Mouse (Mus musculus) fat pad, adult 2 months (tissue): ENCODE data around the gene Kif1c.

Experiments used
- DNase-seq: peaks from one replicate; pipeline ENCODE4 v3.0.0-alpha.2; 2011; ENCODE audit warnings: low read depth, low spot score; ENCODE audit errors: extremely low read depth

Gene Kif1c

GRCm38 (mm10) chr11:70693504-70693903 lies 6.8 kb upstream of the Kif1c start:
- no peak for DNase-seq

GRCm38 (mm10) chr11:70697376-70697775 lies 3.0 kb upstream of the Kif1c start:
- no peak for DNase-seq

GRCm38 (mm10) chr11:70699051-70699450 lies 1.3 kb upstream of the Kif1c start:
- no peak for DNase-seq

- DNase-seq: no peak
Observed at GRCm38 (mm10) chr11:70700613-70701012, 265 bp downstream of the Kif1c start.

GRCm38 (mm10) chr11:70701221-70701955 lies 1.0 kb downstream of the Kif1c start:
- no peak for DNase-seq

- no peak for DNase-seq
Observed at GRCm38 (mm10) chr11:70701984-70702733, 1.8 kb downstream of the Kif1c start.

GRCm38 (mm10) chr11:70702781-70703180 lies 2.4 kb downstream of the Kif1c start:
- no peak for DNase-seq

- no peak for DNase-seq
Observed at GRCm38 (mm10) chr11:70706127-70706526, 5.8 kb downstream of the Kif1c start.

- DNase-seq: no peak
Observed at GRCm38 (mm10) chr11:70711026-70711425, 10.7 kb downstream of the Kif1c start.

- no peak for DNase-seq
Observed at GRCm38 (mm10) chr11:70713222-70713621, 12.9 kb downstream of the Kif1c start.

GRCm38 (mm10) chr11:70715832-70716231 lies 15.5 kb downstream of the Kif1c start:
- DNase-seq: no peak

- DNase-seq: no peak
Observed at GRCm38 (mm10) chr11:70718481-70718880, 18.1 kb downstream of the Kif1c start.

- DNase-seq: no peak
Observed at GRCm38 (mm10) chr11:70720567-70720966, 20.2 kb downstream of the Kif1c start.

GRCm38 (mm10) chr11:70721072-70721471 lies 20.7 kb downstream of the Kif1c start:
- DNase-seq: no peak

GRCm38 (mm10) chr11:70724706-70725105 lies 24.4 kb downstream of the Kif1c start:
- no peak for DNase-seq

GRCm38 (mm10) chr11:70726585-70726984 lies 26.2 kb downstream of the Kif1c start:
- no peak for DNase-seq

- DNase-seq: no peak
Observed at GRCm38 (mm10) chr11:70727385-70727784, 27.0 kb downstream of the Kif1c start.

GRCm38 (mm10) chr11:70730427-70731038 lies 30.2 kb downstream of the Kif1c start:
- no peak for DNase-seq

GRCm38 (mm10) chr11:70731178-70731577 lies 30.8 kb downstream of the Kif1c start:
- DNase-seq: no peak

GRCm38 (mm10) chr11:70733256-70733655 lies 32.9 kb downstream of the Kif1c start:
- DNase-seq: no peak

- DNase-seq: no peak
Observed at GRCm38 (mm10) chr11:70737749-70738148, 37.4 kb downstream of the Kif1c start.

GRCm38 (mm10) chr11:70741603-70742002 lies 41.3 kb downstream of the Kif1c start:
- no peak for DNase-seq
